Mouse (Mus musculus) liver, embryonic 11.5 days (tissue): Measurements from ENCODE around the gene Gm17409. TPM values are rescaled to one million over a fixed set of nuclear protein-coding genes. Genes with fewer than 3 reads are reported as not detected.

Experiments
- ATAC-seq: fragments of 200-750 bp; cut with Nextera tagmentation; replicated peaks from 2 replicates; pipeline ENCODE4 v1.8.0; 2017; ENCODE audit warnings: moderate number of reproducible peaks, mild to moderate bottlenecking, moderate TSS enrichment, moderate library complexity; ENCODE audit not compliant: low FRiP score
- DNase-seq: peaks from one replicate; pipeline ENCODE4 v3.0.0-alpha.2; 2017; ENCODE audit warnings: low spot score
- H3K27ac ChIP-seq: fragments of 300-500 bp; sonication (generic); 2 replicates; pipeline ENCODE4 v1.5.1; 2014; ENCODE audit warnings: mild to moderate bottlenecking, low read depth, low read length, control low read depth
- H3K27me3 ChIP-seq: fragments of 300-500 bp; sonication (generic); replicated peaks from 2 replicates; pipeline ENCODE4 v1.6.1; 2014; ENCODE audit warnings: low read length, mixed read lengths; ENCODE audit not compliant: control insufficient read depth, insufficient read depth
- H3K36me3 ChIP-seq: fragments of 300-500 bp; sonication (generic); 2 replicates; pipeline ENCODE4 v1.6.1; 2014; ENCODE audit warnings: mild to moderate bottlenecking, low read length, moderate library complexity, mixed read lengths; ENCODE audit not compliant: control insufficient read depth, insufficient read depth
- H3K4me1 ChIP-seq: fragments of 300-500 bp; sonication (generic); replicated peaks from 2 replicates; pipeline ENCODE4 v1.6.1; 2014; ENCODE audit warnings: low read length, mixed read lengths; ENCODE audit not compliant: control insufficient read depth, insufficient read depth
- H3K4me2 ChIP-seq: fragments of 300-500 bp; sonication (generic); 2 replicates; pipeline ENCODE4 v1.6.1; 2014; ENCODE audit warnings: mild to moderate bottlenecking, control low read depth, moderate library complexity
- H3K4me3 ChIP-seq: fragments of 300-500 bp; sonication (generic); 2 replicates; pipeline ENCODE4 v1.5.1; 2014; ENCODE audit warnings: low read depth, low read length, control low read depth
- H3K9ac ChIP-seq: fragments of 300-500 bp; sonication (generic); 2 replicates; pipeline ENCODE4 v1.6.1; 2014; ENCODE audit warnings: low read depth, low read length, control low read depth
- H3K9me3 ChIP-seq: fragments of 300-500 bp; sonication (generic); 2 replicates; pipeline ENCODE4 v1.6.1; 2016; ENCODE audit warnings: low read length, inconsistent platforms, mixed read lengths; ENCODE audit not compliant: control insufficient read depth
- WGBS: fragments of 180-500 bp; shearing (Covaris S2); extraction: QIAGEN DNeasy Blood & Tissue Kit; methylation state at CpG from one replicate; pipeline ENCODE4 v1.1.7; 2014; 5-methylcytosine and 5-hydroxymethylcytosine counted together
- polyA plus RNA-seq: library from polyadenylated mRNA; unstranded; fragments of >200 nt; fragmentation: Nextera tagmentation; extraction: Ambion mirVana; gene quantifications from 2 replicates; pipeline ENCODE4 v1.2.1, GENCODE M21; 2014

Gm17409 gene
- polyA plus RNA-seq, 1 experiment from 2014 or later, result not detected

GRCm38 (mm10) chr2:58447001-58447400 lies 22.9 kb upstream of the Gm17409 start:
- peaks cover 6% of the 10 kb centered on the region; the same call in 1 of the 2 replicates for H3K36me3 ChIP-seq
- H3K27ac ChIP-seq, result no peak overlapping the region
- 92% methylated on average over 15 of the region's 15 CpGs for WGBS
- ATAC-seq, result no peak
- no peaks in the 10 kb centered on the region for H3K4me1 ChIP-seq
- H3K9me3 ChIP-seq, result no peaks in the 10 kb centered on the region
- H3K27me3 ChIP-seq, result no peaks in the 10 kb centered on the region
- no peak for DNase-seq
- H3K4me2 ChIP-seq, result no peak overlapping the region
- no peak overlapping the region for H3K9ac ChIP-seq
- no peak overlapping the region for H3K4me3 ChIP-seq

GRCm38 (mm10) chr2:58454095-58454865 lies 15.6 kb upstream of the Gm17409 start:
- H3K4me2 ChIP-seq, result no peak overlapping the region
- 91% methylated on average over 16 of the region's 16 CpGs for WGBS
- no peaks in the 10 kb centered on the region for H3K27me3 ChIP-seq
- H3K36me3 ChIP-seq, result peaks cover 4% of the 10 kb centered on the region
- ATAC-seq, result no peak
- no peak overlapping the region for H3K4me3 ChIP-seq
- H3K9me3 ChIP-seq, result no peaks in the 10 kb centered on the region
- H3K9ac ChIP-seq, result no peak overlapping the region
- DNase-seq, result no peak
- H3K4me1 ChIP-seq, result no peaks in the 10 kb centered on the region
- no peak overlapping the region for H3K27ac ChIP-seq

GRCm38 (mm10) chr2:58456843-58457487 lies 13.0 kb upstream of the Gm17409 start:
- Histone ChIP-seq H3K27me3 (no peaks in the 10 kb centered on the region), H3K9ac (no peak overlapping the region), H3K36me3 (peaks cover 4% of the 10 kb centered on the region), H3K9me3 (no peaks in the 10 kb centered on the region), H3K4me3 (no peak overlapping the region), H3K27ac (no peak overlapping the region), H3K4me1 (no peaks in the 10 kb centered on the region), H3K4me2 (no peak overlapping the region)
- ATAC-seq, result no peak
- WGBS, result 85% methylated on average over 8 of the region's 8 CpGs
- DNase-seq, result no peak

- ATAC-seq (no peak), DNase-seq (no peak)
- no peaks in the 10 kb centered on the region for H3K4me1 ChIP-seq
- no peak overlapping the region for H3K27ac ChIP-seq
- no peak overlapping the region for H3K9ac ChIP-seq
- no peak overlapping the region for H3K4me2 ChIP-seq
- no peaks in the 10 kb centered on the region for H3K9me3 ChIP-seq
- peaks cover 5% of the 10 kb centered on the region for H3K36me3 ChIP-seq
- 89% methylated on average over 5 of the region's 5 CpGs for WGBS
- no peaks in the 10 kb centered on the region for H3K27me3 ChIP-seq
- no peak overlapping the region for H3K4me3 ChIP-seq
Measured at GRCm38 (mm10) chr2:58457488-58457865, 12.4 kb upstream of the Gm17409 start.

GRCm38 (mm10) chr2:58458820-58459371 lies 11.0 kb upstream of the Gm17409 start:
- H3K4me2 ChIP-seq, result no peak overlapping the region
- 81% methylated on average over 14 of the region's 14 CpGs for WGBS
- no peak overlapping the region for H3K27ac ChIP-seq
- H3K36me3 ChIP-seq, result peaks cover 9% of the 10 kb centered on the region
- no peak overlapping the region for H3K9ac ChIP-seq
- no peak for ATAC-seq
- no peak for DNase-seq
- no peak overlapping the region for H3K4me3 ChIP-seq
- H3K4me1 ChIP-seq, result no peaks in the 10 kb centered on the region
- no peaks in the 10 kb centered on the region for H3K27me3 ChIP-seq
- H3K9me3 ChIP-seq, result no peaks in the 10 kb centered on the region

GRCm38 (mm10) chr2:58470290-58470689 lies 374 bp downstream of the Gm17409 start:
- H3K9me3 ChIP-seq, result no peaks in the 10 kb centered on the region
- H3K9ac ChIP-seq, result no peak overlapping the region
- DNase-seq, result no peak
- 94% methylated on average over 7 of the region's 7 CpGs for WGBS
- H3K4me1 ChIP-seq, result no peaks in the 10 kb centered on the region
- no peak overlapping the region for H3K4me3 ChIP-seq
- no peaks in the 10 kb centered on the region for H3K27me3 ChIP-seq
- H3K36me3 ChIP-seq, result peaks cover 14% of the 10 kb centered on the region
- H3K4me2 ChIP-seq, result no peak overlapping the region
- ATAC-seq, result no peak
- H3K27ac ChIP-seq, result no peak overlapping the region

- no peaks in the 10 kb centered on the region for H3K4me1 ChIP-seq
- no peak overlapping the region for H3K27ac ChIP-seq
- DNase-seq (no peak), ATAC-seq (no peak)
- no peaks in the 10 kb centered on the region for H3K27me3 ChIP-seq
- no peaks in the 10 kb centered on the region for H3K9me3 ChIP-seq
- H3K36me3 ChIP-seq, result peaks cover 4% of the 10 kb centered on the region; the same call in 1 of the 2 replicates
- no peak overlapping the region for H3K4me3 ChIP-seq
- no peak overlapping the region for H3K9ac ChIP-seq
- H3K4me2 ChIP-seq, result no peak overlapping the region
- WGBS, result 91% methylated on average over 8 of the region's 8 CpGs
Measured at GRCm38 (mm10) chr2:58475578-58475977, 5.7 kb downstream of the Gm17409 start.

- ATAC-seq, result no peak
- H3K4me2 ChIP-seq, result no peak overlapping the region
- no peaks in the 10 kb centered on the region for H3K4me1 ChIP-seq
- DNase-seq, result peak; percentile 53
- H3K4me3 ChIP-seq, result no peak overlapping the region
- no peaks in the 10 kb centered on the region for H3K27me3 ChIP-seq
- H3K36me3 ChIP-seq, result peaks cover 4% of the 10 kb centered on the region; the same call in 1 of the 2 replicates
- no peaks in the 10 kb centered on the region for H3K9me3 ChIP-seq
- WGBS, result 61% methylated on average over 12 of the region's 12 CpGs
- H3K27ac ChIP-seq, result no peak overlapping the region
- H3K9ac ChIP-seq, result no peak overlapping the region
Measured at GRCm38 (mm10) chr2:58476956-58477715, 7.2 kb downstream of the Gm17409 start.
